ENCODE assay signal across 27 mouse cellular contexts in genomic region chr17:80129387-80129786, GRCm38 (mm10). TPM values are rescaled to one million over a fixed set of nuclear protein-coding genes. Genes with fewer than 3 reads are reported as not detected.
DNase-seq lines count a peak whose midpoint lies in the region; ATAC-seq and TF ChIP-seq lines count a peak whose summit lies in the region.
"Had no signal": no experiment of that assay in that cellular context is flagged by ENCODE, and none has a peak within 500 bp of the region (broad histone marks: within the 10 kb centered on the region; RNA-seq: fewer than 3 reads in every experiment).

No protein-coding gene starts in this region.

- H3K4me2 ChIP-seq in kidney, postnatal 0 days (ENCODE audit: low read length): no peak overlapping the region
- no peak overlapping the region for H3K4me2 ChIP-seq in embryonic facial prominence, embryonic 15.5 days (replicated peaks)
- peak overlapping the region; percentile 81 for H3K4me2 ChIP-seq in liver, postnatal 0 days (ENCODE audit: low read depth, low read length)
- H3K4me2 ChIP-seq in hindbrain, embryonic 14.5 days (replicated peaks): no peak overlapping the region
- H3K4me2 ChIP-seq: hindbrain, embryonic 13.5 days; limb, embryonic 15.5 days; midbrain, embryonic 12.5 days; neural tube, embryonic 15.5 days had no signal

- H3K27ac ChIP-seq in kidney, postnatal 0 days: 0 out of 2 replicates have a peak overlapping the region, but pooled peaks have one; percentile 19
- H3K27ac ChIP-seq in embryonic facial prominence, embryonic 15.5 days (replicated peaks): no peak overlapping the region; the same call in 1 of the 2 replicates
- 0 out of 2 replicates have a peak overlapping the region, but pooled peaks have one; percentile 91 for H3K27ac ChIP-seq in liver, postnatal 0 days (ENCODE audit: low read depth)
- no peak overlapping the region for H3K27ac ChIP-seq in hindbrain, embryonic 14.5 days
- H3K27ac ChIP-seq: forebrain, embryonic 10.5 days; hindbrain, embryonic 13.5 days; left cerebral cortex, adult 2 months; limb, embryonic 15.5 days; midbrain, embryonic 12.5 days; neural tube, embryonic 15.5 days had no signal

- DNase-seq in heart, adult 11 months: peak; percentile 81
- no peak for DNase-seq in heart, adult 18-20 months
- DNase-seq in kidney, postnatal 0 days (ENCODE audit: low spot score): no peak
- DNase-seq in kidney, postnatal 36 days: no peak
- DNase-seq in liver, postnatal 0 days: no peak
- DNase-seq in urinary bladder, postnatal 10 days (ENCODE audit: low spot score): no peak
- DNase-seq in hindbrain, embryonic 14.5 days (ENCODE audit: low spot score): no peak
- DNase-seq: adrenal gland, postnatal 14 days; cerebellum, adult 8-10 months; cerebellum, postnatal 36 days; embryo, embryonic 11 days; gastrocnemius, postnatal 14 days; heart, postnatal 36 days; layer of hippocampus, adult 9-11 months; left cerebral cortex, postnatal 4 days; lung, postnatal 10 days; thymus, postnatal 14 days had no signal

- 53% methylated on average over 4 of the region's 4 CpGs for WGBS in kidney, postnatal 0 days
- 61% methylated on average over 4 of the region's 4 CpGs for WGBS in embryonic facial prominence, embryonic 15.5 days
- 74% methylated on average over 4 of the region's 4 CpGs for WGBS in liver, postnatal 0 days (ENCODE audit: insufficient replicate concordance)
- 84% methylated on average over 4 of the region's 4 CpGs for WGBS in hindbrain, embryonic 14.5 days

- 0 out of 2 replicates have a peak, but pooled peaks cover 6% of the 10 kb centered on the region for H3K4me1 ChIP-seq in kidney, postnatal 0 days (replicated peaks; ENCODE audit: insufficient read depth, low read length)
- H3K4me1 ChIP-seq in embryonic facial prominence, embryonic 15.5 days: peaks cover 11% of the 10 kb centered on the region; the same call in 1 of the 2 replicates
- H3K4me1 ChIP-seq in liver, postnatal 0 days (ENCODE audit: insufficient read depth): peaks cover 12% of the 10 kb centered on the region
- H3K4me1 ChIP-seq in hindbrain, embryonic 14.5 days (replicated peaks; ENCODE audit: control insufficient read depth, insufficient read depth, low read length): 0 out of 2 replicates have a peak, but pooled peaks cover 6% of the 10 kb centered on the region

- no peaks in the 10 kb centered on the region for H3K9me3 ChIP-seq in kidney, postnatal 0 days (replicated peaks; ENCODE audit: low read length)
- no peaks in the 10 kb centered on the region for H3K9me3 ChIP-seq in embryonic facial prominence, embryonic 15.5 days (replicated peaks)
- H3K9me3 ChIP-seq in liver, postnatal 0 days (ENCODE audit: low read length): no peaks in the 10 kb centered on the region
- H3K9me3 ChIP-seq in hindbrain, embryonic 14.5 days (ENCODE audit: control insufficient read depth, low read length): no peaks in the 10 kb centered on the region
- H3K9me3 ChIP-seq: forebrain, embryonic 10.5 days; hindbrain, embryonic 13.5 days; limb, embryonic 15.5 days; midbrain, embryonic 12.5 days; neural tube, embryonic 15.5 days had no signal

- no peak for ATAC-seq in kidney, postnatal 0 days (replicated peaks; ENCODE audit: low FRiP score, low read depth)
- peak; percentile 55; the same call in 1 of the 2 replicates for ATAC-seq in embryonic facial prominence, embryonic 15.5 days (ENCODE audit: insufficient number of reproducible peaks, low FRiP score, low TSS enrichment, low read depth)
- no peak for ATAC-seq in liver, postnatal 0 days
- ATAC-seq in hindbrain, embryonic 14.5 days (ENCODE audit: low FRiP score): no peak
- ATAC-seq: CD4-positive, CD25-positive, alpha-beta regulatory T cell, adult 4 months; forebrain, embryonic 16.5 days; inflammation-experienced regulatory T-cells, adult 6 months had no signal

- no peak for TF ChIP-seq EP300 in liver, postnatal 0 days (IDR thresholded peaks at IDR 0.05; ENCODE audit: low read depth)

- no peaks in the 10 kb centered on the region for H3K36me3 ChIP-seq in kidney, postnatal 0 days (ENCODE audit: insufficient read depth, low read length)
- H3K36me3 ChIP-seq in embryonic facial prominence, embryonic 15.5 days: no peaks in the 10 kb centered on the region
- H3K36me3 ChIP-seq in liver, postnatal 0 days (replicated peaks; ENCODE audit: insufficient read depth, low read length): no peaks in the 10 kb centered on the region
- H3K36me3 ChIP-seq in hindbrain, embryonic 14.5 days (replicated peaks; ENCODE audit: control insufficient read depth, insufficient read depth): no peaks in the 10 kb centered on the region
- H3K36me3 ChIP-seq: forebrain, embryonic 10.5 days; hindbrain, embryonic 13.5 days; limb, embryonic 15.5 days; midbrain, embryonic 12.5 days; neural tube, embryonic 15.5 days had no signal

- H3K27me3 ChIP-seq in kidney, postnatal 0 days (ENCODE audit: insufficient read depth, low read length): no peaks in the 10 kb centered on the region
- no peaks in the 10 kb centered on the region for H3K27me3 ChIP-seq in embryonic facial prominence, embryonic 15.5 days
- H3K27me3 ChIP-seq in liver, postnatal 0 days (ENCODE audit: insufficient read depth, low read length): no peaks in the 10 kb centered on the region
- H3K27me3 ChIP-seq in hindbrain, embryonic 14.5 days (ENCODE audit: control insufficient read depth, insufficient read depth, low read length): no peaks in the 10 kb centered on the region
- H3K27me3 ChIP-seq: limb, embryonic 15.5 days; neural tube, embryonic 15.5 days had no signal

- no peak overlapping the region for H3K4me3 ChIP-seq in kidney, postnatal 0 days (replicated peaks; ENCODE audit: low read depth, low read length)
- no peak overlapping the region for H3K4me3 ChIP-seq in embryonic facial prominence, embryonic 15.5 days (replicated peaks)
- H3K4me3 ChIP-seq in liver, postnatal 0 days (ENCODE audit: low read depth, low read length): no peak overlapping the region
- H3K4me3 ChIP-seq in hindbrain, embryonic 14.5 days (replicated peaks; ENCODE audit: low read length): no peak overlapping the region
- H3K4me3 ChIP-seq: forebrain, embryonic 10.5 days; hindbrain, embryonic 13.5 days; left cerebral cortex, adult 2 months; limb, embryonic 15.5 days; midbrain, embryonic 12.5 days; neural tube, embryonic 15.5 days had no signal

- H3K9ac ChIP-seq in kidney, postnatal 0 days (ENCODE audit: low read depth, low read length): no peak overlapping the region
- no peak overlapping the region for H3K9ac ChIP-seq in embryonic facial prominence, embryonic 15.5 days
- H3K9ac ChIP-seq in liver, postnatal 0 days (replicated peaks): no peak overlapping the region
- no peak overlapping the region for H3K9ac ChIP-seq in hindbrain, embryonic 14.5 days
- H3K9ac ChIP-seq: hindbrain, embryonic 13.5 days; limb, embryonic 15.5 days; midbrain, embryonic 12.5 days; neural tube, embryonic 15.5 days had no signal

- no peak for TF ChIP-seq CTCF in kidney, postnatal 0 days (IDR thresholded peaks at IDR 0.05; ENCODE audit: low read depth)
- TF ChIP-seq CTCF in liver, postnatal 0 days (IDR thresholded peaks at IDR 0.05; ENCODE audit: low read depth): no peak

RNA-seq across cellular contexts. Expression of gene Galm, which starts 2.1 kb away (rescaled TPM):
- total RNA-seq in heart, adult 18-20 months (2021): 10 to 100 TPM; 20.0 to 20.8 TPM
- polyA plus RNA-seq in kidney, postnatal 0 days (2015; fragmentation: Nextera tagmentation; extraction: Ambion mirVana): 25.4 and 29.7 TPM in 2 replicates
- polyA plus RNA-seq in embryonic facial prominence, embryonic 15.5 days (2015; fragmentation: Nextera tagmentation; extraction: Ambion mirVana): 25.8 and 32.0 TPM in 2 replicates
- polyA plus RNA-seq in liver, postnatal 0 days (2015; fragmentation: Nextera tagmentation; extraction: Ambion mirVana): 47.0 and 47.8 TPM in 2 replicates
- polyA plus RNA-seq in hindbrain, embryonic 14.5 days (2014; fragmentation: Nextera tagmentation; extraction: Ambion mirVana): 2.2 and 2.4 TPM in 2 replicates

Comparison
In these comparisons a context has a peak if more than half of its experiments do, and no peak if none do; other contexts are left out.
1. H3K27ac ChIP-seq: peak in kidney, postnatal 0 days (single experiment) and liver, postnatal 0 days (single experiment); none in embryonic facial prominence, embryonic 15.5 days (single experiment) and hindbrain, embryonic 14.5 days (single experiment).